Mouse (Mus musculus) right cerebral cortex, postnatal 4 days (tissue): ENCODE data around the gene Kif3c.
A peak's percentile ranks its signal among the peaks of the same experiment; 100 is the strongest.

Experiments
- DNase-seq: peaks from one replicate; pipeline ENCODE4 v3.0.0-alpha.2; 2022

Gene Kif3c

DNA sequence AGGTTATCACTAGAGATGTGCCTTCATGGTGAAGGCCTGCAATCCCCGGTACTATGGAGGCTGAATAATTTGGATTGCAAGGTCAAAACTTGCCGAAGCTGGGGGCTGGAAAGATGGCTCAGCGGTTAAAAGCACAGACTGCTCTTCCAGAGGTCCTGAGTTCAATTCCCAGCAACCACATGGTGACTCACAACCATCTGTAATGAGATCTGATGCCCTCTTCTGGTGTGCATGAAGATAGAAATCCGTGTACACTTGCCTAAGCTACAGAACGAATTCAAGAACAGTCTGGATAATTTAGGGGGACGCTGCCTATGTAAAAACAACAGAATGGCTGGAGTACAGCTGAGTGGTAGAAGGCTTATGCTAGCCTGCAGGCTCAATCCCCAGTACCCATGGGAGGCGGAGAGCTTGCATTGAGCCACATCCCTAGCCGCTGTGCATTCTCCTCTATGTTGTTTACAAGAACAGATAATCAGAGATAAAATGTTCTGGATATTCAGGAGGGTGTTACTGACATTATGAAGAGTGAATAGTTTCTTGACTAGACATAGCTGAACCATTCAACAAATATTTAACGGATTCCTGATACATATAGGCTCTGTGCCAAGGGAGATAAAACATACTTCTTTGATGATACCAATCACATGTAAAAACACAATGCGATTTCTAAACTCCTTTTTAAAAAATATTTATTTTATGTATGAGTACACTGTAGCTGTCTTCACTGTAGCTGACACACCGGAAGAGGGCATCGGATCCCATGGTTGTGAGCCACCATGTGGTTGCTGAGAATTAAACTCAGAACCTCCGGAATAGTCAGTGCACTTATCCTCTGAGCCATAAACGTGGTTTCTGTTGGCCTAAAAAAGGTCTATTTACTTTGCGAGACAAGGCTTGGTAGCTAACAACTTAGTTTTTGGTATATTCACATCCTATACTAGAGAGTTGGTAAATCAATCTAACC is 60.7 kb downstream of the Kif3c start:
- DNase-seq: no peak

DNA sequence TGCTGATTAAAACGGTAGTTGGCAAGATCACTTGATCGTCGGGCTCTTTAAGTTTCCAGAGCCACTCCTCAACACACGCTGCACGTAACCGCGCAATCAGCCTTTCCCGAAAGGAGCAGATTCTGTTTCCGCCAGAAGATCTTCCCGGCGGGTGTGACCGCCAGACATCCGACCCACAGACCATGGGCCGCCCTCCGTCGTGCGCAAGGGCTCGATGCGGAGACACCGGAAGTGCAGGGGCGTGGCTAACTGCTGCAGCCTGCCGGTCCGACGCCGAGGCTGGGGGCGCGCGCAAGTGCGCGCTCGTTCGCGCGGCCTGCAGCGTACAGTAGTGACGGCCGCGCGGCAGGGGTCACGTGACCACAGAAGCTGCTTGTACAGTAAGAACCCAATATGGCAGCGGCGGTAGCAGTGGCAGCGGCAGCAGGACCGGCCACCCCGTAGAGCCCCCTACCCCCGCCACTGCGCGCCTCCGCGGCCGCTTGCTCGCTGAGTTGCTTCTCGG is 61.6 kb downstream of the Kif3c start, which contains the start of gene Asxl2:
Gene Asxl2, plus strand, starts transcription at position 328 of the 505 bp plus-strand sequence.
- DNase-seq: peak; percentile 99

DNA sequence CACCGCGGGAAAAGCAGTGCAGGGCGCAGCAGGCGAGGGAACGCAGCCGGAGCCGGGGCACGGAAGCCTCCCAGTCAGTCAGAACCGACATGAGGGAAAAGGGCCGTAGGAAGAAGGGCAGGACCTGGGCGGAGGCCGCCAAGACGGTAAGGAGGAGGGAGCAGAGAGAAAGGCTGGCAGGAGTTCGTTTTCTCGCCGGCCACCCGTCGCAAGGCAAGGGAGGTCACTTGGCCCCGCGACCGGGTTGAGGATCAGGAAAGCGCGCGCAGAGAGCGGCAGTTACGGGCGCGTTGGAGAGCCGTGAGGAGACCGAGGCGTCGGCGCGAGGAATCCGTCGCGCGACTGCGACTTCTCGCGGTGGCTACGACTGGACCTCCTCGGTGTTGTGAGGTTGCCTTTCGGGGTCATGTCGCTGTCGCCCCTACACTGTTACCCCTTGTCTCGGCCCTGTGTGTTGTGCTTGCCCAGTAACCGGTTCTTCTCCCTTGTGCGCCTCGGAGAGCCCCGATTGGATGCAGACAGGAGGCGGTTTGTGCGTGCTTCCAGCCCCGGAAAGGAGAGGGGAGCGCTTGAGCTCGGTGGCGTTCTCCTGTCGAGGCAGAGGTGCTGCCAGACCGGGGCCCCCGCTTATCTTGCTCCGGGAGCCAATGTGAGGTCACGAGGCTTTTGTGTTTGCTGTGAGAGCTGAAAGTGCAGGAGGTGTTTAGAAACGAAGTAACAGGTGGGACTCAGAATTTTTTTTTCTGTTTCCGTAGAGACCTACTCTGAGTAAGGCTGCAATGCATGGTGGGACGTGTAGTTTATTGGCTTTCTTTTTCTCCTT is 62.3 kb downstream of the Kif3c start:
- peak; percentile 66 for DNase-seq

DNA sequence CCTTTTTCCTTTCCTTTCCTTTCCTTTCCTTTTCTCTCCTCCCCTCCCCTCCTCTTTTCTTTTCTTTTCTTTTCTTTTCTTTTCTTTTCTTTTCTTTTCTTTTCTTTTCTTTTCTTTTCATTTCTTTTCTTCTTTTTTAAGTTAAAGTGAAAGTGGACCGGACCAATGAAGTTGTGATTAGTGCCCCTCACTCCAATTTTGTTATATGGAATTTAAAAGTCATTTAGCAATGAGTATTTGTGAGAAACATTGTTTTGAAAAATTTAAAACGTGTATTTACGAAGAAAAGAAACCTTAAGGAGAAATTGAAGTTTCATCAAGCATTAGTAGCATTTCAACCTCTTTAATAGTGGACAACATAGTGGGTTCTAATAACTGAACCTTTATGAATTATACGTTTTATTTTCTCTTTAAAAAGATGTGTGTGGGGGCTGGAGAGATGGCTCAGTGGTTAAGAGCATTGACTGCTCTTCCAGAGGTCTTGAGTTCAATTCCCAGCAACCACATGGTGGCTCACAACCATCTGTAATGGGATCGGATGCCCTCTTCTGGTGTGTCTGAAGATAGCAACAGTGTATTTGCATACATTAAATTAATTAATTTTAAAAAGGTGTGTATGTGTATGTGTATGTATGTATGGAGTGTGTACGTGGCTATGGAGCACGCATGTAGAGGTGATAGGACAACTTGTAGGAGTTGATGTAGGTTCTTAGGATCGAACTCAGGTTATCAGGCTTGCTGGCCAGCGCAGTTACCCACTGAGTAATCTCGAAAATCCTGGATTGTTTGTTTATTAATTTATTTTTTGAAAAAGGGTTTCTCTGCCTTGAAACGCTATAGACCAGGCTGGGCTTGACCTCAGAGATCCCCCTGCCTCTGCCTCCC is 63.2 kb downstream of the Kif3c start:
- no peak for DNase-seq

DNA sequence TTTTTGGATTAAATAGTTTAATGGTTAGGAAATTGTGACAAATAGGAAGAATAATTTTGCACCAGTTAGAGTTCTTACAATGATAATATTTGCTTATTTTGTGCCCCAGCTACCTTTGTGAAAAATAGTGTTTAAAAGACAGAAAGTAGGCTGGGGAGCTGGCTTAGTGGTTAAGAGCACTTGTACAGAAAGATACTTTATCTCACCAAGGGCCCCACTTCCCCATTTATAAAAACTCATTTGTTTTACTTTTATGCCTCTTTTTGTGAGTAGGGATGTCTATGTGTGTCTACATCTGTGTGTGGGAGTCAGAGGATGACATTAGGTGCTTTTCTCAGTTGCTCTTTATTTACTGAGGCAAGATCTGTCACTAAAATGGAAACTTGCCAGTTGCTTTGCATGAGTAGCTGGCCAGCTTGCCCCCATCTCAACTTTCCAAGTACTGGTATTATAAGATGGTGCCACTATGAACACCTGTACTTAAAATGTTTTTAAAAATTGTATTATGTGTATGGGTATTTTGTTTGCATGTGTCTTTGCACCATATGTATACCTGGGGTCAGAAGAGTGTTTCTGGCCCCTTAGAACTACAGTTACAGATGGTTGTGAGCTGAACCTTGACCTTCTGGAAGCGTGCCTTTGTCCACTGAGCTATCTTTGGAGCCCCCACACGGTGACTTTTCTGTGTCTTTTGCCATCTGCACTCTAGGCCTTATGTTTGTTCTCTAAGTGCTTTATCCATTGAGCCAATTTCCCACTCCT is 64.9 kb downstream of the Kif3c start:
- DNase-seq: no peak

DNA sequence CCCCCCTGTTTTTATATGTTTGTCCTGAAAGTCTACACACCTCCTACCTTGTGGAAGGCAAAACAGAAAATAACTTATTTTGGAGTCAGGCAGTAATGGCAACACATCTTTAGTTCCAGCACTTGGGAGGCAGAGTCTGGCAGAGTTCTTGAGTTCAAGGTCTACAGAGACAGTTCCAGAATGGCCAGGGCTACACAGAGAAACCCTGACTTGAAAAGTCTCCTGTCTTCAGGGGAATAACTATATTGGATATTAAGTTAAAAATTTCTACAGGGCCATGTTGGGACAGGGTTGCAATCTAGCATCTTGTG is 65.5 kb downstream of the Kif3c start:
- no peak for DNase-seq

DNA sequence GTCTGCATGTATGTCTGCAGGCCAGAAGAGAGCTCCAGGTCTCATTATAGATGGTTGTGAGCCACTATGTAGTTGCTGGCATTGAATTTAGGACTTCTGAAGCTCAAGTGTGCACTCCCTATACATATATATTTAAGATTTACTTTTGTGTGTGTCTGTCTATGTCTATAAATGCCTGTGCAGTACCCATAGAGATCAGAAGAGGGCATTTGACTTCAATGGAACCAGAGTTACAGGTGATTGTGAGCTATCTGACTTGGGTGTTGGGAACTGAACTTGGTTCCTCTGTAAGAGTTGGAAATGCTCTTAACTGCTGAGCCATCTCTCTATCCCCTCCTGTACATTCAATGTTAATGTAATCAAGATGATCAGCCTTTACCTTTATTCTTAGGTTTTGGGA is 66.1 kb downstream of the Kif3c start:
- no peak for DNase-seq

DNA sequence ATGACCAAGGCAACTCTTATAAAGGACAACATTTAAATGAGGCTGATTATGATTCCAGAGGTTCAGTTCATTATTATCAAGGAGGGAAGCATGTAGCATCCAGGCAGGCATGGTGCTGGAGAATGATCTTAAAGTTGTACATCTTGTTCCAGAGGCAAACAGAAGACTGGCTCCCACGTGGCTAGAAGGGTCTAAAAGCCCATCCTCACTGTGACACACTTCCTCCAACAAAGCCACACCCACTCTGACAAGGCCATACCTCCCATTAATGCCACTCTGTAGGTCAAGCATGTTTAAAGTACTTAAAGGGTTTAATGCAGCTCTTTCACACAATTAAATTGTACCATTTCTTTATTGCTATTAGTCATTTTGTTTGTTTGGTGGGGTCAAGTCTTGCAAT is 68.8 kb downstream of the Kif3c start:
- no peak for DNase-seq

DNA sequence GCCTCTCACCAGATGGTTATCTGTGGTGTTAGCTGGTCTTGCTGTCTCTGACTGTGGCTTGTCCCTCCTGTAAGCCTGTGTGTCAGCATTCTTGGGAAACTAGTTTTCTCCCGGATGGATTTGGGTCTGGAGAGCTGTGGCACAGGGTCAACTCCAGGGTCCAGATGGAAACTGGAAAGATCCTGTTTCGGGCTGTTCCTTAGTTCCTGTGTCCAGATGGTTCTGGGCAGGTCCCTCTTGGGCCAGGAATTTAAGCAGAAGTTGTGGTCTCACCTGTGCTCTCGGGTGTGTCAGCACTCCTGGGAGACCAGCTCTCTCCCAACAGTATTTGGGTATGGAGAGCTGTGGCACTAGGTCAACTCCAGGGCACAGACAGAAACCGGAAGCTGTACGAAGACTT is 71.5 kb downstream of the Kif3c start:
- no peak for DNase-seq

DNA sequence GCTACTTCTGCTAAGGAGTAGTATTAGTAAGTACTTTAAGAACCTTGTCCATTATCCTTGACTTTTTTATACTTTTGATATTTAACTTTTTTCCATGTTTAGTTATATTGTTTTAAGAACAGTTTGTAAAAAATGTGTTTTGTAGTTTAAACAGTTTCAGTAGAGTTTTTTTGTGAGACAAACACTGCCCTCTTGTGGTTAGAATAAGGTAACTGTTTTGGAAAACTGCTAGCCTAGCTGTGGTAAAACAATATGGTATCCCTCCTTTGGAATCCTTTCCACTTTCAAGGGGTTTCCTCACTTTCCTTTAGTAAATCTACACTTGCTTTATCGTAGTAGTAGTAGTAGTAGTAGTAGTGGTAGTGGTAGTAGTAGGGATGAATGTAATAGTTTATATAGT is 72.9 kb downstream of the Kif3c start:
- DNase-seq: no peak

DNA sequence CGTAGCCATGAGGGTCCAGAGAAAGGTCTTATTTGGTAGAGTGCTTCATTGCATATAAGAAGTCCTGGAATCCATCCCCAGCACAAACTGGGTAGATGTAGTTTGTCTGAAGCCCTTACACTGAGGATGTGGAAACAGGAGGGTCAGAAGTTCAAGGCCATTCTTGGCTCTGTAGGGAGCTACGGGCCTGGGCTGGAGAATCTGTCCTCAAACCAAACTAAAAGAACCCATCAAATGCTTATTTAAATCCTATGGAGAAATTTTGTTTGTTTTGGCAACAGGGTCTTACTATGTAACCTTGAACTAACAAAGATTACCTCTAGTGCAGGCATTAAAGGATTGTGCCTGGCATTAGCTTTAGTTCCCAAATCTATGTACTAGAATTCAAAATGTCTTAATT is 76.0 kb downstream of the Kif3c start:
- no peak for DNase-seq

DNA sequence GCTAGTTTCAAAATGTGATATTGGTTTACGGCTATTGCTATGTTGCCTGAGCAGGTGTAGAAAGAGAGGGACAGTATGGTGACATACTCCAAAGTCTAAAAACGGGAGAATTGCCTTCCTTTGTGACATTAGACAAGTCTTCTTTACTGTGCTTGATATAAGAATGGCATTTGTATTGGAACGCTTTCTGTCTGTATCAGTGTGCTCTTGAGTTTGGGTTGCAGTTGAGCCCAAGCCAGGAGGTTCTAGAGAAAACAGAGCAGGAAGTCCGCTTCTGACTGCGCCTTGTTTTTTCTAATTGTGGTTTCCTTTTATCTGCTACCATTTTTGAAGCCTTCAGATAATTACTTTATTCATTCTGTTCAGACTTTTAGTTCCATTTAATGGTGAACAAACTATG is 76.4 kb downstream of the Kif3c start:
- no peak for DNase-seq

DNA sequence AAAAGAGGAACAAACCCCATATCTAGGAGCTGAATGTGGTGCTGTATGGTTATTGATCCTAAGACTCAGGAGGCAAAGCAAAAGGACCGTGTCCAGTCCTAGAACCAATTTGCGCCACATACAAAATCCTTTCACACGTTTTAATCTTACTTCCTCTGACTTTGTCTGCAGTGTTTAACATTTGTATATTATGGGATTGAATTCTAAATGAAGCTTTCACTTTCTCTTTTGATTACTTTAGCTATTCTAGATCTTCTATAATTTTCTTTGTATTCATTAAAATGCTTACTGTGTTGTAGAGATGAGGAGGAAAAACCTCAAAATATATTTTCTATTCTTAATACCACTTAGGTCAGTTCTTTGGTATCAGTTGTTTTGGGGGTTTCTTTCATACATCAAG is 88.6 kb downstream of the Kif3c start:
- no peak for DNase-seq
